In the genomic region with DNA sequence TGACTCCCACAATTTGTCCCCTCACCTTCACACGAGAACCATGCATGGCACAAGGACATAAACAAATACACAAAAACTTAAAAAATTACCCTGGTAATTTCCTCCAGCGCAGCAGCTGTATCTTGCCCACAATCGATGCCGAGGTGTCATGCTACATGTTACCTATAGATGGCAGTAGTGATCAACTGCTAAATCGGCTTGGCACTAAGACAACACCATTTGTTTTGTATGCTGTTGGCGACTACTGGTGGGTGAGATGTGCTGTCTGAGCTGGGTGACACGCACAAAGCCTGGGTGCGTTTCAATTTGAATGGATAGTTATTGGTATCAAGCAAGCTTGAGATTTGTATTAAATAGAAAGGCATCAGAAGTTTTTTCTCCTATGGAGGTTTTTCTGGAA, we compare ENCODE assay signal across 9 mouse cellular contexts. TPM values are rescaled to one million over a fixed set of nuclear protein-coding genes. Genes with fewer than 3 reads are reported as not detected.
DNase-seq lines count a peak whose midpoint lies in the region; ATAC-seq and TF ChIP-seq lines count a peak whose summit lies in the region.
"Had no signal": no experiment of that assay in that cellular context is flagged by ENCODE, and none has a peak within 500 bp of the region (broad histone marks: within the 10 kb centered on the region; RNA-seq: fewer than 3 reads in every experiment).

No protein-coding gene starts in this region.

- no peak overlapping the region for H3K9ac ChIP-seq in liver, embryonic 12.5 days
- no peak overlapping the region for H3K9ac ChIP-seq in neural tube, embryonic 11.5 days (ENCODE audit: low read length)
- H3K9ac ChIP-seq: liver, embryonic 13.5 days had no signal

- no peak overlapping the region for H3K27ac ChIP-seq in liver, embryonic 12.5 days
- H3K27ac ChIP-seq in neural tube, embryonic 11.5 days (ENCODE audit: low read depth, low read length) = no peak overlapping the region
- H3K27ac ChIP-seq: liver, embryonic 13.5 days had no signal

- H3K27me3 ChIP-seq in E14TG2a.4 (ENCODE audit: insufficient read depth, low read length) = peaks cover 10% of the 10 kb centered on the region
- H3K27me3 ChIP-seq in liver, embryonic 12.5 days (replicated peaks) = peaks cover 13% of the 10 kb centered on the region; the same call in 1 of the 2 replicates
- no peaks in the 10 kb centered on the region for H3K27me3 ChIP-seq in neural tube, embryonic 11.5 days (ENCODE audit: control insufficient read depth, insufficient read depth, low read length)

- WGBS in liver, embryonic 12.5 days (ENCODE audit: insufficient replicate concordance) = 8% methylated on average over 8 of the region's 8 CpGs
- WGBS in neural tube, embryonic 11.5 days = 13% methylated on average over 8 of the region's 8 CpGs

- no peak overlapping the region for H3K4me2 ChIP-seq in liver, embryonic 12.5 days
- H3K4me2 ChIP-seq in neural tube, embryonic 11.5 days (ENCODE audit: low read depth) = no peak overlapping the region
- H3K4me2 ChIP-seq: liver, embryonic 13.5 days had no signal

- peaks cover 15% of the 10 kb centered on the region for H3K9me3 ChIP-seq in E14TG2a.4 (ENCODE audit: low read length)
- H3K9me3 ChIP-seq in liver, embryonic 12.5 days (replicated peaks) = peaks cover 7% of the 10 kb centered on the region; the same call in 1 of the 2 replicates
- no peaks in the 10 kb centered on the region for H3K9me3 ChIP-seq in neural tube, embryonic 11.5 days (ENCODE audit: control insufficient read depth, low read length)

- ATAC-seq in activated CD4-positive, CD25-positive, alpha-beta regulatory T cell, adult 4 months = peak; percentile 77
- ATAC-seq in liver, embryonic 12.5 days = peak; percentile 16; the same call in 1 of the 2 replicates
- ATAC-seq in neural tube, embryonic 11.5 days (ENCODE audit: insufficient read depth, low FRiP score, low TSS enrichment) = 0 out of 2 replicates have a peak, but pooled peaks have one; percentile 57

- H3K4me3 ChIP-seq in E14TG2a.4 (replicated peaks; ENCODE audit: low read length) = no peak overlapping the region
- H3K4me3 ChIP-seq in liver, embryonic 12.5 days = no peak overlapping the region
- H3K4me3 ChIP-seq in neural tube, embryonic 11.5 days (ENCODE audit: low read depth, low read length) = no peak overlapping the region
- H3K4me3 ChIP-seq: liver, embryonic 13.5 days had no signal

- no peaks in the 10 kb centered on the region for H3K36me3 ChIP-seq in E14TG2a.4 (ENCODE audit: insufficient read depth, low read length)
- no peaks in the 10 kb centered on the region for H3K36me3 ChIP-seq in liver, embryonic 12.5 days
- no peaks in the 10 kb centered on the region for H3K36me3 ChIP-seq in neural tube, embryonic 11.5 days (ENCODE audit: control insufficient read depth, insufficient read depth, low read length)
- H3K36me3 ChIP-seq: liver, embryonic 13.5 days had no signal

- peak; percentile 99 for TF ChIP-seq CTCF in E14TG2a.4 (conservative IDR thresholded peaks at IDR 0.05; ENCODE audit: low read length)

- peaks cover 7% of the 10 kb centered on the region; the same call in 1 of the 2 replicates for H3K4me1 ChIP-seq in E14TG2a.4 (replicated peaks; ENCODE audit: low read depth, low read length)
- H3K4me1 ChIP-seq in liver, embryonic 12.5 days = no peaks in the 10 kb centered on the region
- H3K4me1 ChIP-seq in neural tube, embryonic 11.5 days (ENCODE audit: control insufficient read depth, insufficient read depth, low read length) = no peaks in the 10 kb centered on the region

- DNase-seq in embryo, embryonic 11 days = peak; percentile 66
- DNase-seq in gastrocnemius, postnatal 10 days = peak; percentile 33
- DNase-seq in kidney, postnatal 25 days = peak; percentile 41 to 51
- peak; percentile 55 for DNase-seq in neural tube, embryonic 11.5 days (ENCODE audit: low spot score)
- DNase-seq in thymus, postnatal 4 days = peak; percentile 67
- DNase-seq: liver, embryonic 13.5 days had no signal

RNA-seq across cellular contexts. Expression of gene Cldn10, which starts 32.4 kb away (rescaled TPM):
- polyA plus RNA-seq in activated CD4-positive, CD25-positive, alpha-beta regulatory T cell, adult 4 months (2017; shearing (Covaris generic)) = 1 to 10 TPM; 1.4 to 2.7 TPM
- total RNA-seq in gastrocnemius, postnatal 10 days (2021) = under 1 TPM in 1 of 2 experiments, not detected in 1; 0.14 TPM
- polyA plus RNA-seq in liver, embryonic 12.5 days (2016; fragmentation: Nextera tagmentation; extraction: Ambion mirVana) = 0.17 and 0.30 TPM in 2 replicates
- polyA plus RNA-seq in neural tube, embryonic 11.5 days (2014; fragmentation: Nextera tagmentation; extraction: Ambion mirVana) = 0.38 and 0.54 TPM in 2 replicates

Comparison
In these comparisons a context has a peak if more than half of its experiments do, and no peak if none do; other contexts are left out.
1. ATAC-seq: peak in every context shown above with its lines; median percentile 77 in activated CD4-positive, CD25-positive, alpha-beta regulatory T cell, adult 4 months; 57 in neural tube, embryonic 11.5 days; 16 in liver, embryonic 12.5 days.